Mouse (Mus musculus) bone marrow macrophage, adult 2 months (primary cell): ENCODE results near the gene Rftn1.

Experiments
- CTCF ChIP-seq: IDR thresholded peaks from 2 replicates; pipeline ENCODE4 v1.5.1; 2012; ENCODE audit warnings: low read depth, mild to moderate bottlenecking, low read length, moderate library complexity
- POLR2A ChIP-seq: IDR thresholded peaks from 2 replicates; pipeline ENCODE4 v1.6.1; 2012; ENCODE audit warnings: mild to moderate bottlenecking, low read depth, low read length, borderline replicate concordance

DNA sequence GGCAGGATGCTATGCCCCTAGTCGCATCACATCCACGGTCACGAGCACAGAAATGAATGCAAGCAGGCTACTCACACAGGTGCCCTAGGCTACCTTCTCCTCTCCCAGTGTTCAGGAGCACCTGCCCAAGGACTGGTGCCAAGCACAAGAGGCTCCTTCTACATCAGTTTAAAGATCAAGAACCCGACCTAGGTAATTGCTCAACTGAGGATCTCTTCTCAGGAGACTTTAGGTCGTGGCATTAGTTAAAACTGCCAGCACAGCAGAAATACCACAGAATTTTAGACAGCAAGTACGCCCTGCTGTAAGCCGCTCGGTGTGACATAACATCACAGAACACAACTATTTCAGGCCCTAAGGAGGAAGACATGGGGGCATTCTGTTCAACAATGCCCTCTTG, 100.7 kb downstream of the Rftn1 start:
- no peak for TF ChIP-seq POLR2A
- TF ChIP-seq CTCF = no peak
